Mouse (Mus musculus): ENCODE measurements around the gene Mgst1.

Gene Mgst1

GRCm38 (mm10) chr6:138139930-138140329 is at the start of gene Mgst1:
Gene Mgst1, plus strand, starts transcription at chr6:138140316.
- no peak for DNase-seq (ENCODE audit: low read depth, low spot score)

GRCm38 (mm10) chr6:138092432-138092831 is 47.7 kb upstream of the Mgst1 start:
- no peak for DNase-seq (ENCODE audit: low read depth, low spot score)

- DNase-seq (ENCODE audit: low read depth, low spot score) = no peak
Observed at GRCm38 (mm10) chr6:138095060-138095459, 45.1 kb upstream of the Mgst1 start.

DNA sequence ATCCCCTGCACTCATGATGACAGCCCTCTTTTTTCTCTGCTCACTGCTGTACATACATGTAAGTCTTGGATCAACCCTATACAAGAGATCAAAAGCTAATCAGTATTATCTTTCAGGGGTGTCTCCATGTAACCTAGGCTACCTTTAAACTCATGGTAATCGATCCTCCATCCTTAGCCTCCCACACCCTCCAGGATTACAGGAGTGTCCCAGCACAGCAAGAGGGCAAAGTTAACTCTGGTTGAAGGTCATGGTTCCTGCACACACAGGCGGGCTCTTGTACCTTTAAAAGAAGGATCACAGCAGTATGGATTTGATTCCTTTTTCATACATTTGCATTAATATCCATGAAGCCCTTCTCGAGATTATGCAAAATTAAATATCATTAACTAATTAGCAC is 40.5 kb upstream of the Mgst1 start:
- no peak for DNase-seq (ENCODE audit: low read depth, low spot score)

DNA sequence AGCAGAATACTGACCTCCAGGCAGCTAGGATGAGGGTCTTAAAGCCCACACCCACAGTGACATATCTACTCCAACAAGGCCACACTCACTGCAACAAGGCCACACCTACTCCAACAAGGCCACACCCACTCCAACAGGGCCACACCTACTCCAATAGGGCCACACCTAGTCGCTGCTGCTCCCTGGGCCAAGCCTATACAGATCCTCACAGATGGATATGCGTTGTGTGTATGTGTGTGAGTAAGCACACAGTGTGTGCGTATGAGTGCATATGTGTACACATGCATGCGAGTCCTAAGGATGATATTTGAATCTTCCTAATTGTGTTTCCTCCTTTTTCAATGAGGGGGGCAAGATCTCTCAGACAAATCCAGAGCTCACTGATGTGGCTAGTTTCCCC is 38.3 kb upstream of the Mgst1 start:
- DNase-seq (ENCODE audit: low read depth, low spot score) = no peak

- no peak for DNase-seq (ENCODE audit: low read depth, low spot score)
Observed at GRCm38 (mm10) chr6:138102940-138103339, 37.2 kb upstream of the Mgst1 start.

DNA sequence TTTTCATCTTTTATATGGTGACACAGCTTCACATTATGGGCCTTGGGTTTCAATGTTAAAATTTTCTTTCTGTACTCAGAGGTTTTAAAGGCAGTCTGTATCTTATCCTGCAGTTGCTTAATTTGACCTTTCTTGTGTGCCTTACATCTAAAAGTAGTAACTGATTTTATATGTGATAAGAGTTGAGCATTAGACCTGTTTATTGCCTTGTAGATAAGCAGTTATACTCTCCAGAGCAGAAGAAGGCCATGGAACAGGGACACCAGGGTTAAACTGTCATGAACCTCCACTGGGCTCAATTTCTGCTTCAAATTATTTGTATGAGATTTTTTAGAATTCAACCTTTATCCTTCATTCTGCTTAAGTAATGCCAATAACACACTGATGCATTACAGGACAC is 35.6 kb upstream of the Mgst1 start:
- no peak for DNase-seq (ENCODE audit: low read depth, low spot score)

GRCm38 (mm10) chr6:138117496-138117895 is 22.6 kb upstream of the Mgst1 start:
- DNase-seq (ENCODE audit: low read depth, low spot score) = no peak

DNA sequence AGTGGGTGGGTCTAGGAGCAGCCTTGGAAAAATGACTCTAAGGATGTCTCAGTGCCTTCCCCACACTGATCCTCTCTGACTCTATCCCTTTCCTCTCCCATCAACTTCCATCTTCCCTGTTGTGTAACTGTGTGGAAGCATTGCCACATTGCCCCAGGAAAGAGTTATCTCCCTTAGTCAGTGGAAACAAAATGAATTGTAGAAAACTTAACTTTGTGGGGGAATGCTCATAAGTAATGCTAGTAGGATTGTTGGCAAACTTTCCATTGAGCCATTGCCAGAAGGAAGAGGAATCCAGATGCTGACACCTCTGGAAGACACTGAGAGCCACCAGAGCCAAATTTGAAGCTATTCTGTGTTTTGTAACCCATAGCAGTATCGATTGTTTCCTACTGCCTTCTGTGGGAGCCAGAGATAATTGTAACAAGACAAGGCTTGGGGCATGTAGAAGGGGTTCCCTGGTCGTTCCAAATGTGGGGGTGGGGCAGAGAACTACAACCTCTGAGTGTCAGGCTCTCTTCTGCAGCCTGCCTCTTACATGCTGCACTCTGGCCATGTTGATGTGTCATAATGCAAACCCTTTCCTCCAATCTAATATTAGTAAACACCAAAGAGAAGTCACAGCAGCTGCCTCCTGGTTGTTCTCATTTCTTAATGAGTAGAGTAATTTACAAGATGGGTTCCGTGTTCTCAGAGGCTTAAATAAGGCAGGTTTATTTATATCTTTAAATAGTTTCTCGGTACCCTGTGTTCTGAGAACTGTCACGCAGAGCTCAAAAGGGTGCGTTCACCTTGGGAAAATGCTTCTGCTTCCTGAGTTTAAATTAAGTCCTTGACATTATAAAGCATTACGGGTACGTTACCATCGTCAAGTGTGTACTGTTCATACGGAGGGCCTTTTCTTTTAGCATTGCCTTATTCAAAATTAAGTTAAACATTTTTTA is 11.5 kb upstream of the Mgst1 start:
- DNase-seq (ENCODE audit: low read depth, low spot score) = peak; percentile 55

DNA sequence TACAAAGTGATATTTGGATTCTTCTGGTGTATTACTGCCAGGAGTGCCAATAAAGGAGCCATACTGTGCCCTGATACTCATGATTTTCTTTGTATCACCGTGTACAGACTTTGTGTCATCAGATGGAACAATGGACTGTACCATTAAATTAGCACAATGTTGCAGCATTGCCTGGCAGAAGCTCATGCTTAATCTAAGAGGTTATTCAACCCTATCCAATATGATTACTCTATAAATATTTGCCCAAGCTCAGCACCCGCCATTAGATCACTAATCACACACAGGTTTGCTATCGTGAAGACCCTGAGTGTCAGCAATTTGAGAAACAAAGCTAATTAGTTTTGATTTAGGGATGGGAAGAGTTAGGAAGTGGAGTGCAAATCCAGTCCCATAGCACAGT is 9.6 kb upstream of the Mgst1 start:
- DNase-seq (ENCODE audit: low read depth, low spot score) = no peak

DNA sequence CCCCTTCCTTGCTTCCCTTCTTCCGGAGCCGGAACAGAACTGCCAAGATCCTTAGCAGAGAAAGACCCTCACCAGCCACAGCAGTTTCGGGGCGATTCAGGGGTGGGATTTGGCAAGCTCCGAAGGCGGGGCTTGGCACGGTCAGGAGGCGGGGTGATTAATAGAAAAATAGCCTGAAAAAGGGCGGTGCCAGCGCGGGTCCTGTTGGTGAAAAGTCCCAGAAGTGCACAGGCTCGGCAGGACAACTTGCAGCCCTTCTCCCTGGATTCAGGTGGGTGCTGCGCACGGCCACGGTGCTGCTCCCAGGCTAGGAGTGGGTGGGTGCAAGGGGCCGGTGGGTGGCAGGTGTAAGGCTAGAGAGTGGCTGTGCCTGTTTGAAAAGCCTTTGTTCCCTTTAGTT is 220 bp downstream of the Mgst1 start:
- no peak for DNase-seq (ENCODE audit: low read depth, low spot score)

- no peak for DNase-seq (ENCODE audit: low read depth, low spot score)
Observed at GRCm38 (mm10) chr6:138141111-138141592, 1.0 kb downstream of the Mgst1 start.

DNA sequence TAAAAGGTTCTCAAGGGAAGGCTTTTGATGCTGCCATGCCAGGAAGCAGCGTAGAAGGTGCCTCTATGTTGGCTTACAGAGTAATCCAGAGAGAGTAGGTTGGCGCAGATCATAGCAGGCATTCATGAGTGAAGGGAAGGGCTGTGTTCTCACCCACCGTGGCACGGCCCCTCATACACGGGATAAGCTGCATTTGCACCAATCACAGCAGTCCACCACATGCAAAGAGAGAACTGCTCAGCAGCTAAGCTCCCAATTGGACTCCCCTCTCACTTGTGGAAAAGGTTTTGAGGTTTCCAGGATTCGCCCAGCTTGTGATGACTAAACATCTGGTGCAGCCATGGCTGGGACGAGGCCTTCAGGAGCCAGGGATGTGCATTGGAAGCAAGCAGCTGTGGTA is 2.5 kb downstream of the Mgst1 start:
- no peak for DNase-seq (ENCODE audit: low read depth, low spot score)

- DNase-seq (ENCODE audit: low read depth, low spot score) = no peak
Observed at GRCm38 (mm10) chr6:138143450-138143849, 3.3 kb downstream of the Mgst1 start.

- DNase-seq (ENCODE audit: low read depth, low spot score) = peak; percentile 69
Observed at GRCm38 (mm10) chr6:138153111-138153510, 13.0 kb downstream of the Mgst1 start.

DNA sequence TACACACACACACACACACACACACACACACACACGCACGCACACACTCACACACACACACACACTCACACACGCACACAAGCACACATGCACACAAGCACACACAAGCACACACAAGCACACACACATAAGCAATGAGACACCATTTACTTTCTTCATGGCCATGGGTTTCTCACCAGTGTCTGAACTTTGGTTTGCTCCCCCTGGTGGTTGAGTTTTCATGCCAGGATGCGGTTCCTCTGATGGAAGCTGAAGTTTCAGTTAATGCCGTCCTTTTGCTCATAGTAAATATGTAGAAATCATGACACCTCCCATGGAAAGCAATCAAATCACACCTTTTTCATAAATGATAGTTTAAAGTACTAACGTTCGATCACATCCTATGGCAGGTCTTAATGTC is 23.8 kb downstream of the Mgst1 start:
- DNase-seq (ENCODE audit: low read depth, low spot score) = peak; percentile 63

DNA sequence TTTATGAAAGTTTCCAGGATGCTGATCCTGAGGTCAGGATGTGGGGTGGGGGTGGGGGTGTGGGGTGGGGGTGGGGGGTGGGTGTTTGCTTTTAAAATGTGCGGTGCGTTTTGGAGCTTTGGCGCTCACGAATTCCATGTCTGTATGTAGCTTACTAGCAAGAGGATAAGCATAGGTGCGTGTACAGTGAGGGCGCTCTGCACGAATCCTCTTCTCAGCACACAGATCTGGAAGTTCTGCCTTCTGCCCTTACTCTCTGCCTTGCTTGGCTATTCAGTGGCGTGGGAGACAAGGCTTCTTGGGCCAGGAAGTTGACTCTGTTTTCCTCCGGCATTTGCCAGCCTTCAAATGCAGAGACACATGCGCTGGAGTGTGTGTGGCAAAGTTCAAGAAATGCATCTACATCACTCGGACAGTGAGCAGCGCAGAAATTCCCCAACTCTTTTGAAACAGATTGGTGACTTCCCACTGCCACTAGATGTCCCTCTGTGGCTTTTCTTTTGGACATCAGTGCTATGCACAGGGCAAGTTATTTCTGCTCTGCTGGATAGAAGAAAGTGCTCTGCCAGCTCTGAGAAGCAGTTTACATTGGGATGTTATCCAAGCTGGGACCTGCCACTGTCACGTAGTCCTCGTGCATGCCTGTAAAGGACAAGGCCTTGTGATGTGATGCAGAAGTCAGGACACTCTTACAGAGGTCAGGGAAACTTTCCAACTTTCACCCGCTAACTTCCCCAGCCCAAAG is 31.5 kb downstream of the Mgst1 start:
- DNase-seq (ENCODE audit: low read depth, low spot score) = peak; percentile 74

All from brain, adult 2 months (tissue).